Mouse (Mus musculus): ENCODE data around the gene Olfr810.

Olfr810 gene

GRCm38 (mm10) chr10:129794817-129795216 lies at the start of gene Olfr810:
Olfr810 (minus strand) TSS chr10:129794917.
- Histone ChIP-seq H3K27me3 (ENCODE audit: control insufficient read depth, insufficient read depth, low read length, poor library complexity, severe bottlenecking) (no peaks in the 10 kb centered on the region), H3K36me3 (ENCODE audit: control insufficient read depth, insufficient read depth, low read length, poor library complexity, severe bottlenecking) (no peaks in the 10 kb centered on the region)
- no peak for DNase-seq (ENCODE audit: low read depth, low spot score)

- no peak for DNase-seq (ENCODE audit: low read depth, low spot score)
- H3K27me3 ChIP-seq (ENCODE audit: control insufficient read depth, insufficient read depth, low read length, poor library complexity, severe bottlenecking) = no peaks in the 10 kb centered on the region
- no peaks in the 10 kb centered on the region for H3K36me3 ChIP-seq (ENCODE audit: control insufficient read depth, insufficient read depth, low read length, poor library complexity, severe bottlenecking)
Observed at GRCm38 (mm10) chr10:129804296-129804695, 9.6 kb upstream of the Olfr810 start, which contains the start of gene Olfr811. Olfr811 (minus strand) TSS chr10:129804396.

GRCm38 (mm10) chr10:129778123-129778522 lies 16.6 kb downstream of the Olfr810 start:
- Histone ChIP-seq H3K27me3 (ENCODE audit: control insufficient read depth, insufficient read depth, low read length, poor library complexity, severe bottlenecking) (no peaks in the 10 kb centered on the region), H3K36me3 (ENCODE audit: control insufficient read depth, insufficient read depth, low read length, poor library complexity, severe bottlenecking) (no peaks in the 10 kb centered on the region)
- no peak for DNase-seq (ENCODE audit: low read depth, low spot score)

- no peaks in the 10 kb centered on the region for H3K27me3 ChIP-seq (ENCODE audit: control insufficient read depth, insufficient read depth, low read length, poor library complexity, severe bottlenecking)
- H3K36me3 ChIP-seq (ENCODE audit: control insufficient read depth, insufficient read depth, low read length, poor library complexity, severe bottlenecking) = no peaks in the 10 kb centered on the region
- no peak for DNase-seq (ENCODE audit: low read depth, low spot score)
Observed at GRCm38 (mm10) chr10:129774338-129774737, 20.4 kb downstream of the Olfr810 start, which contains the start of gene Olfr809. Olfr809 (plus strand) TSS chr10:129774638.

DNA sequence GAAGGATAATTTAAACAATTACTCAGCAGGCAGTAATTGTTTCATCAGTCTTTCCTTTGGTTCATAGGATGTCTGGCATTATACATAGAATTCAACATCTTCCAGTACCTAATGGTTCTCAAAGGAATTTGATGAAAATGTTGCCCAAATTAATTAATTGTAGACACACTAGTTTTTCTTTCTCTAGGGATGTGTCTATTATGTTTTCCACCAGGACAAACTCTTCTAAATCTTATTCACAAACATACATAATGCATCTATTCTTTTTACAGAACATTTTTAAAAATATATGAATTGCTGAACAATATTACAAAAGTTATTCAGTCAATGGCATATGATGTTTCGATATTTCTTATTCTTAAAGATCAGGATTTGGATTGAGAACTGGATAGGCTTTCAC lies 29.5 kb downstream of the Olfr810 start, which contains the start of gene Olfr808:
Gene Olfr808, plus strand, starts transcription at position 301 of the 400 bp plus-strand sequence.
- no peaks in the 10 kb centered on the region for H3K36me3 ChIP-seq (ENCODE audit: control insufficient read depth, insufficient read depth, low read length, poor library complexity, severe bottlenecking)
- no peak for DNase-seq (ENCODE audit: low read depth, low spot score)
- H3K27me3 ChIP-seq (ENCODE audit: control insufficient read depth, insufficient read depth, low read length, poor library complexity, severe bottlenecking) = no peaks in the 10 kb centered on the region

DNA sequence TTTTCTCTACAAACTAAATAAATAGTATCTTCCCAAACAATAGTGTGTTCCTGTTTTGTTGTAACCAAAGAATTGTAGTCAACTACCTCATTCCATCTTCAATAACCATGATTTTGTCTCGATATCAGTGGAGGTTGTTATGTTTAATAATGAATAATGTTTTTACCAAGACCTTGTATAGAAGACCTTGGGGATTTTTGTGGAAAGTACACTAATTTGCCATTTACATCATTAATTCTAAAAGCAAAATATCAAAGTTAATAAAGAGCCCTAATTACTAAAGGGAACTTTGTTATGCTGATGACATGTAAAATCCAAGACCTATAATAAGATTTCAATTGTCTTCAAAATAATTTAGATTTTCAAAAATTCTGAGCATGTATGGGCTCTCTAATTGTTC lies 37.0 kb downstream of the Olfr810 start, which contains the start of gene Olfr807:
Gene Olfr807, minus strand, starts transcription at position 101 of the 400 bp plus-strand sequence.
- no peaks in the 10 kb centered on the region for H3K27me3 ChIP-seq (ENCODE audit: control insufficient read depth, insufficient read depth, low read length, poor library complexity, severe bottlenecking)
- no peak for DNase-seq (ENCODE audit: low read depth, low spot score)
- H3K36me3 ChIP-seq (ENCODE audit: control insufficient read depth, insufficient read depth, low read length, poor library complexity, severe bottlenecking) = no peaks in the 10 kb centered on the region

DNA sequence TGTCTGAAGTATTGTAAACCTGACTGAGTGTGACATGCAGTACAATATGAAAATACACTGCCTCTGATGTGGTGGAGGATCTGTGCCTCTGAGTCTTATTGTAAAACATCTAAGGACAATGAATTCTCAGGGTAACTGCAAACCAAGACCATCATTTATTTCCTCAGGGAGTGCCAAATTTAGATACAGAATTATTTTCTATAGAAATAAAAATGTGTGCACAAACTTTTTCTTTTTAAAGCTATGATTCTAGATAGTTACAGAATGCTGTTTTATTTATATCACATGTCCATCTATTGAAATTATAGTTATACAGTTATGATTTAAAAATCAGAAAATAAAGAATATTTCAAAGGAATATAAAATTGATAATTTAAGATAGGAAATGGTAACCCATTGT lies 52.9 kb downstream of the Olfr810 start, which contains the start of gene Olfr806:
Gene Olfr806, minus strand, starts transcription at position 101 of the 400 bp plus-strand sequence.
- DNase-seq (ENCODE audit: low read depth, low spot score) = no peak
- no peaks in the 10 kb centered on the region for H3K27me3 ChIP-seq (ENCODE audit: control insufficient read depth, insufficient read depth, low read length, poor library complexity, severe bottlenecking)
- H3K36me3 ChIP-seq (ENCODE audit: control insufficient read depth, insufficient read depth, low read length, poor library complexity, severe bottlenecking) = no peaks in the 10 kb centered on the region

Measured in splenic B cell, adult 2 months (primary cell).